Mouse (Mus musculus): ENCODE data around the gene Mettl6. TPM values are rescaled to one million over a fixed set of nuclear protein-coding genes. Genes with fewer than 3 reads are reported as not detected.

Gene Mettl6
- total RNA-seq, 2 experiments from 2014 or later = 32.4 to 35.0 TPM

DNA sequence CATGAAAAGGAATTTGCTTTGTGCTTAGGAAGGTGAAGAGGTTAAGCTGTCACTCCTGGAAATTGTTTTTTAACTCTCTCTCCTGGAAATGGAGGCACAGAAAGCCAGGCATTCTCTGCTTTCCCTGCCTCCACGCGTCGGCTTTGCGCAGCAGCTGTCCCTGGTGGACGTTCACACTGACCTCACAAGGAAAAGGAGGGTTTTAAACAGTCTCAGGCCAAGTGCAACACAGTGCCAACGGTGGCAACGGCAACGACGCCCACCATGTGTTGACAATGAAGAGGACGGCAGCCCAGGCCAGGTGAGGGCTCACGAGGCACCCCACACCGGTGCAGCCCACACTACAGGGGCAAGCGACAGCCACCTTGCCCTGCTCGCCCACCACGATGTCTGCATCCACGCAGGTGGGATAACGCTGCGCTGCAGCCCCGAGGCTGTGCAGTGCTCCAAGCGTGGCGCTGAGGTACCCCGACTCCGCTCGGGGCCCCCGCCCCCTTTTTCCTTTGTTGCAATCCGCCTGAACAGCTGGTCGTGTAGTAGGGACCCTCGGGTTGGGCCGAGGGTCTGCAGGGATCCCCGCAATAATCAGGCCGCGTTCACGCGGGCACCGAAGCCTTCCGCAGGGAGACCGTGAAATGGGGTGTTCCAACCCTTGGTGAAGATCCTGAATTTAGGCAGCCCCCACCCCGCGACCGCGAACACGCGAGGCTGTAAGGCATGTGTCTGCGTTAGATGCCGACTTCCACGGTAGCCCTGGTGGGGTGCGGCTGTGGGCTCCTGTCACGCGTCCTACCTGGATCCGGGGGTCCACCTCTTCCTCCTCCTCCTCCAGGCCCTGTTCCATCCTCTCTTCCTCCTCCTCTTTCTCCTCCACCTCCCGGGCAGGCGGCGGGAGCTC is 59.6 kb downstream of the Mettl6 start:
- H3K4me3 ChIP-seq = peak overlapping the region; percentile 93
- peak overlapping the region; percentile 97 for H3K27ac ChIP-seq
- peak in 1 of 2 experiments; percentile 41 for DNase-seq (ENCODE audit: low spot score in 2 of 2)
- TF ChIP-seq CTCF (conservative IDR thresholded peaks at IDR 0.05) = no peak; the same call in none of the 2 replicates

DNA sequence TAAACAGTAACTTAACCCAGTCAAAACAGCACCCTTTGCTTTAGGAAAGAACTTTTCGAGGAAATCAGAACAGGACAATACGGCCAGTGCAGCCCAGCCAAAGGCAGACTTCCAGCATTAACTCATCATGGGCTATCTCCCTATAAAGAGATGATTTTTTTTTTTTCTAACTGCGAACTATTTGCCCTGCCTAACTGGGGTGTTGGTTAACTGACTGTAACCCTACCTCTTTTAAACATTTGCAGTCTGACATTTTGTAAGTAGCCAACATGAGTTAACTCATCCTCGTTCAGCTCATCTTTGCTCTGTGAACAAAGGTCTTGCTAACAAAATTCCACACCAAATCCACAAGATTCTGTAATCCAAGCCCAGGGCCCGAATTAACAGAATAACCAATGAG is 60.4 kb downstream of the Mettl6 start:
- no peak for DNase-seq (ENCODE audit: low spot score in 2 of 2)
- Histone ChIP-seq H3K4me3 (peak overlapping the region; percentile 93), H3K27ac (peak overlapping the region; percentile 97)
- no peak for TF ChIP-seq CTCF (conservative IDR thresholded peaks at IDR 0.05)

DNA sequence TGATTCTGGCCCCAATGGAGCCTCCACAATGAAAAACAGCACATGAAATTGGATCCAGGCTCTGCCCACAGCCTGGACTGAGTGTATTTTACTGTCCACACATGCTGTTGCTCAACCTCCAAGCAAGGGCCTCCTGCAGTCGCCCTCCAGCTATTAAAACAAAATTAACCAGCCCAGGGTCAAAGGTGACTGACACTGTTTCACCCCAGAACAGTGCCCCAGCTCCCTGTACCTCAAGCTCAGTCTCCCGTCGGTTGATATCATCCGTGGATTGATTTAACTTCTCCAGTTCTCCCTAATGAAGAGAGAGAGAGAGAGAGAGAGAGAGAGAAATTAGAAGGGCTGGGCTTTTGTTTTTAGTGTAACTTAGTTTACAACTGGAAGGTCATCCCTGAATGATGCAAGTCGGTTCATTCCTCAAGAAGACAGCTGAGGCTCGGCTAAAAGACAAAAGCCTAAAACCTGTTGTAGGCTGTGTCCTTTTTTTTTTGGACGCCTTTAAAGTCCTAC is 60.9 kb downstream of the Mettl6 start:
- H3K27ac ChIP-seq = peak overlapping the region; percentile 97
- peak overlapping the region; percentile 93 for H3K4me3 ChIP-seq
- TF ChIP-seq CTCF (conservative IDR thresholded peaks at IDR 0.05) = no peak
- no peak for DNase-seq (ENCODE audit: low spot score in 2 of 2)

DNA sequence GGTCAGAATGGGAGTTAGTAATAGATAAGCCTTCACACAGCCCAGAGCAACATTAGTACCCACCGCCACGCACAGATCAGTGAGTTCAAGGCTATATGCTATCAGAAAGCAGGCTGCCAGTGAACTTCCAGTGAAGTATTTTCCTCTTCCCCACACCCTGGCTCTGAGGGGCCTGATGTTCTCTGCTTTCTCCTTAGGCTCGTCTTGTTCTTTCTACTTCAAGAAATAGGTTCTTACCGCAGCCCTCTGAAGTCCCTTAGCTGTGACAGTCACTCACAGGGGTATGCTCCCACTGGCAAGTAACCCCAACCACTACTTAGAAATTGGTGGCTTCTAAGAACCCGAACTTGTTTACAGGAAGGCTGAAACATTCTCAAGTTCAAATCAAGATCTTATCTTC is 61.7 kb downstream of the Mettl6 start:
- H3K27ac ChIP-seq = peak overlapping the region; percentile 97
- TF ChIP-seq CTCF (conservative IDR thresholded peaks at IDR 0.05) = no peak
- H3K4me3 ChIP-seq = peak overlapping the region; percentile 93
- no peak for DNase-seq (ENCODE audit: low spot score in 2 of 2)

DNA sequence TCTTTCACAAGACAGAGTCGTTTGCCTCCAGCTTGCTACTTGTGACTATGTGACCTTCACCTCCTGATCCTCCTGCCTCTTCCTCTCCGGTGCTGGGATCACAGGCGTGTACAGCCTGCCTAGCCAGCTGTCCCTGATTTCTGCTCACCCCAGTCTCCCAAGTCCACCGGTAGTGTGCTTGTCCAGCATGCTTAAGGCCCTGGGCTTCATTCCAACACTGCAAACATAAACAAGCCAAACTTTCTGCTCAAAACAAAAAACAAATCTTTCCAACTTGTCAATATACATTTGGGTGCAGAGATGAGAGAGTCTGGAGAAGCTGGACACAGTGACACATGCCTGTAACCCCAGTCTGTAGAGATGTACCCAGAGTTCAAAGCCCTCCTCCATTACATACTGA is 62.4 kb downstream of the Mettl6 start:
- Histone ChIP-seq H3K4me3 (peak overlapping the region; percentile 93), H3K27ac (peak overlapping the region; percentile 97; the same call in 1 of the 2 replicates)
- no peak for TF ChIP-seq CTCF (conservative IDR thresholded peaks at IDR 0.05)
- DNase-seq (ENCODE audit: low spot score in 2 of 2) = no peak

DNA sequence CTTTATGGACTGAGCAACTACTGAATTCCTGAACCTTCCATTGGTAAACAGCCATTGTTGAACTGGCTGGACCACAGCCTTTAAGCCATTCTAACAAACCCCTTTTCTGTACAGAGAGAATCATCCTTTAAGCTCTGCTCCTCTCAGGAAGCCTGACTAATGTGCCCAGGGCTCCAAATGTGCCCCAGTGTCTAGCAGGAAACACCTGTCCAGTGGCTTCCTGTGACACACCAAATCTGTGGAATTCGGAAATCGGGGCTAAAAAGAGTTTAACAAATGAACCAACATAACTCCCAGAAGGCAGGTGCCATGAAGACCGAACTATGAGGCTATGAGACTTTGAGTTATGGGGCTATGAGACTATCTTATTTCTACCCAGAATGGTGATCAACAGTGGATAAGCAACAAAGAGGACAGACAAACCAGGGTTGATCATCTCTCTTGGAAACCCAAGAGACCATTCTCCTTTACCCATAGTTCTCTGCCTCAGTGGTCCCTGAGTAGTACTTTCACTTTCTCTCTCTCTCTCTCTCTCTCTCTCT is 63.0 kb downstream of the Mettl6 start:
- no peak for TF ChIP-seq CTCF (conservative IDR thresholded peaks at IDR 0.05)
- no peak for DNase-seq (ENCODE audit: low spot score in 2 of 2)
- H3K27ac ChIP-seq = peak overlapping the region; percentile 80
- peak overlapping the region; percentile 11; the same call in 1 of the 2 replicates for H3K4me3 ChIP-seq

DNA sequence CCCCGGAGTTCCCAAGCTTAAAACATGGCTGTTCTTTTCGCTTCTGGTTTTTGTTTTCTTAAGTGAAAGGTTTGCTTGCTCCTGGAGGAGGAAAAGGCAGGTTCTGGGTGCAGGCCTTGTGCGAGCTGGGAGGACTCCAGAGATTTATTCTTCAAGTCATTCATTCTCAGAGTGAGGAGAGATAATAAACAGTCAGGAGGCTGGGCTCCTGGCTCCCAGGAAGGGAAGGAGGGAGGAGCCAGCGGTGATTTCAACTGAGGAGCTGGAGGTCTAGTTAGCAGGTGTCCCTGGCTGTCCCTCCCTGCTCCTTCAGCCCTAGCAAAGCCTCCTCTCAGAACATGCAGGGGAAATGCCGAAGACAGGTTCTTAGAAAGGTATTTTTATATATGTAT is 65.8 kb downstream of the Mettl6 start:
- no peak for TF ChIP-seq CTCF (conservative IDR thresholded peaks at IDR 0.05)
- H3K27ac ChIP-seq = peak overlapping the region; percentile 80
- DNase-seq (ENCODE audit: low spot score in 2 of 2) = no peak
- H3K4me3 ChIP-seq = 0 out of 2 replicates have a peak overlapping the region, but pooled peaks have one; percentile 6

DNA sequence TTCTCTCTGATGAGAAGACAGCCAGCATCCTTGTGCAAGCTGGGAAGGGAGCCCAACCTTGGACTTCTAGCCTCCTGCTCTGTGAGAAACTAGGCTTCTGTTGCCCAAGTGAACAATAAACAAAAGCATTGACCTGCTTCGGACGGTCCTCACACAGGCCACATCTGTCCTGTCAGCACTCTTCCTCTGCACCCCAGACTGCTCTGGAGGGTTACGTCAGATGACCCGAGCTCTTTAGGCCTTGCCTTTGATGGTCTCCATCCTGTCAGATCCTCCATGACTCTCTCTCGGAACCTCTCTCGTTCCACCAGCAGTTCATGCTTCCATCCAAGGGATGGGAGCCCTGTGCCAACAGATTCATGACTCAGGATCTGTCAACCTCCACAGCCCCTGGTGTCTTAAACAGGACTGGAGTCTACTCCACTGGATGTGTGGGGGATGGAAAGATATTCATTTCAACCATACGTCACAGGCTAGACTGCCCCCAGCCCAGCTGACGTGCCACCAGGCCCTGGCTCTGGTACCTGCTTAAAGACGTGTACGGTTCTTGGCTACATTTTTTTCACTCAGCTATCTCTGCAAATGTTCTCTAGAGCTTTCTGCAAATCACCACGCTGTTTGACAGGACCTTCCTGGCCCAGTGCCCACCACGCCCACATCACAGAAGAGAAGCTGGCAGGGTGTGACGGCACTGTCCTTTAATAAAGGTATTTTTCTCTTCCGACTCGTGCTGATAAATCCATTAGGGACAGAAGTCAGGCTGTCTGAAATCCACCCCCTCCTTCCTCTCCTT is 66.4 kb downstream of the Mettl6 start:
- peak overlapping the region; percentile 80 for H3K27ac ChIP-seq
- peak; percentile 78 to 83 for DNase-seq (ENCODE audit: low spot score in 2 of 2)
- TF ChIP-seq CTCF (conservative IDR thresholded peaks at IDR 0.05) = no peak
- peak overlapping the region; percentile 6; the same call in 1 of the 2 replicates for H3K4me3 ChIP-seq

Other genes starting within 250 kb of the Mettl6 start
- gene Phf7, start 243.7 kb downstream of the Mettl6 start, total RNA-seq (2021) = 1 to 10 TPM; 5.3 to 6.0 TPM
- gene Bap1, start 243.6 kb downstream of the Mettl6 start, total RNA-seq (2021) = 100 to 1,000 TPM; 130 to 144 TPM
- 1 to 10 TPM; 4.6 to 5.8 TPM for gene Dnah1, start 171.1 kb downstream of the Mettl6 start, total RNA-seq (2021)
- 10 to 100 TPM; 35.6 to 39.4 TPM for gene Capn7, start 158.4 kb downstream of the Mettl6 start, total RNA-seq (2021)
- 100 to 1,000 TPM; 147 to 158 TPM for gene Sh3bp5, start 59.0 kb downstream of the Mettl6 start, total RNA-seq (2021)
- gene Eaf1, start 641 bp downstream of the Mettl6 start, total RNA-seq (2021) = 10 to 100 TPM; 13.7 to 19.4 TPM
- gene Colq, start 96.3 kb upstream of the Mettl6 start, total RNA-seq (2021) = under 1 TPM in 1 of 2 experiments, not detected in 1; 0.41 TPM
- gene Gm49387, start 145.8 kb upstream of the Mettl6 start, total RNA-seq (2021) = under 1 TPM in 1 of 2 experiments, not detected in 1; 0.95 TPM
- gene Btd, start 146.0 kb upstream of the Mettl6 start, total RNA-seq (2021) = 1 to 10 TPM; 9.6 TPM
- 1 to 10 TPM; 7.0 to 9.4 TPM for gene Hacl1, start 146.2 kb upstream of the Mettl6 start, total RNA-seq (2021)